9 mouse cellular contexts compared by ENCODE assay signal in genomic region chr10:17575448-17576332, GRCm38 (mm10).
DNase-seq lines count a peak whose midpoint lies in the region; ATAC-seq and TF ChIP-seq lines count a peak whose summit lies in the region.
"Had no signal": no experiment of that assay in that cellular context is flagged by ENCODE, and none has a peak within 500 bp of the region (broad histone marks: within the 10 kb centered on the region; RNA-seq: fewer than 3 reads in every experiment).

No protein-coding gene starts in this region.

- 0 out of 2 replicates have a peak, but pooled peaks have one; percentile 49 for TF ChIP-seq EP300 in ES-Bruce4 (IDR thresholded peaks at IDR 0.05; ENCODE audit: insufficient read depth, low read depth, low read length)
- TF ChIP-seq EP300 in lung, postnatal 0 days (IDR thresholded peaks at IDR 0.05) = peak; percentile 85

- TF ChIP-seq POLR2A in ES-Bruce4 (IDR thresholded peaks at IDR 0.05; ENCODE audit: insufficient read depth, low read length) = no peak

- intact Hi-C loops in heart, postnatal 14 days (cut with DNase I) = no loop called here

- peak overlapping the region; percentile 97 for H3K27ac ChIP-seq in ES-Bruce4 (ENCODE audit: insufficient read depth, low read length)
- H3K27ac ChIP-seq in forebrain, embryonic 14.5 days (ENCODE audit: low read depth, low read length) = peak overlapping the region; percentile 33; the same call in 1 of the 2 replicates
- peak overlapping the region; percentile 71 for H3K27ac ChIP-seq in lung, postnatal 0 days (ENCODE audit: low read length)

- no peak for TF ChIP-seq CTCF in ES-Bruce4 (IDR thresholded peaks at IDR 0.05; ENCODE audit: low read depth, low read length)
- no peak for TF ChIP-seq CTCF in lung, postnatal 0 days (IDR thresholded peaks at IDR 0.05)

- peaks cover 3% of the 10 kb centered on the region; the same call in 1 of the 2 replicates for H3K9me3 ChIP-seq in ES-Bruce4 (replicated peaks; ENCODE audit: control insufficient read depth, insufficient read depth, low read length, poor library complexity, severe bottlenecking)
- H3K9me3 ChIP-seq in forebrain, embryonic 14.5 days (replicated peaks; ENCODE audit: control insufficient read depth, low read length) = no peaks in the 10 kb centered on the region
- H3K9me3 ChIP-seq in lung, postnatal 0 days (ENCODE audit: low read length) = no peaks in the 10 kb centered on the region

- peak; percentile 44; the same call in 1 of the 2 replicates for ATAC-seq in forebrain, embryonic 14.5 days
- peak; percentile 95 for ATAC-seq in lung, postnatal 0 days
- no peak for ATAC-seq in erythroid progenitor cell, adult 5-6 weeks (replicated peaks; ENCODE audit: low FRiP score, poor library complexity, severe bottlenecking)

- no peaks in the 10 kb centered on the region for H3K27me3 ChIP-seq in ES-Bruce4 (ENCODE audit: control insufficient read depth, insufficient read depth, low read length, poor library complexity, severe bottlenecking)
- H3K27me3 ChIP-seq in forebrain, embryonic 14.5 days (replicated peaks; ENCODE audit: control insufficient read depth, insufficient read depth, low read length) = no peaks in the 10 kb centered on the region
- H3K27me3 ChIP-seq in lung, postnatal 0 days (replicated peaks; ENCODE audit: insufficient read depth, low read length) = no peaks in the 10 kb centered on the region

- H3K36me3 ChIP-seq in ES-Bruce4 (ENCODE audit: control insufficient read depth, insufficient read depth, low read length, poor library complexity, severe bottlenecking) = no peaks in the 10 kb centered on the region
- H3K36me3 ChIP-seq in forebrain, embryonic 14.5 days (ENCODE audit: control insufficient read depth, insufficient read depth, low read length) = no peaks in the 10 kb centered on the region
- H3K36me3 ChIP-seq in lung, postnatal 0 days (ENCODE audit: insufficient read depth, low read length) = no peaks in the 10 kb centered on the region

- DNase-seq in heart, adult 9 months (ENCODE audit: low spot score in 2 of 2) = peak; percentile 25 to 34
- no peak for DNase-seq in heart, postnatal 14 days
- DNase-seq in forebrain, embryonic 14.5 days (ENCODE audit: low spot score) = peak; percentile 18
- DNase-seq in lung, postnatal 0 days (ENCODE audit: low spot score) = peak; percentile 91
- DNase-seq in urinary bladder, postnatal 36 days (ENCODE audit: low spot score in 2 of 2) = no peak
- no peak for DNase-seq in right cerebral cortex, adult 18-20 months
- DNase-seq: left cerebral cortex, postnatal 4 days had no signal

- peaks cover 9% of the 10 kb centered on the region for H3K4me1 ChIP-seq in ES-Bruce4 (ENCODE audit: control insufficient read depth, insufficient read depth, low read length)
- peaks cover 7% of the 10 kb centered on the region; the same call in 1 of the 2 replicates for H3K4me1 ChIP-seq in forebrain, embryonic 14.5 days (ENCODE audit: control insufficient read depth, insufficient read depth, low read length)
- H3K4me1 ChIP-seq in lung, postnatal 0 days (ENCODE audit: insufficient read depth, low read depth, low read length) = peaks cover 13% of the 10 kb centered on the region; the same call in 1 of the 2 replicates

- H3K9ac ChIP-seq in ES-Bruce4 (ENCODE audit: low read depth, poor library complexity, severe bottlenecking) = no peak overlapping the region
- no peak overlapping the region for H3K9ac ChIP-seq in forebrain, embryonic 14.5 days (ENCODE audit: low read length)
- no peak overlapping the region for H3K9ac ChIP-seq in lung, postnatal 0 days (replicated peaks; ENCODE audit: low read depth)

- H3K4me3 ChIP-seq in ES-Bruce4 (ENCODE audit: low read depth, low read length) = no peak overlapping the region
- no peak overlapping the region for H3K4me3 ChIP-seq in forebrain, embryonic 14.5 days (ENCODE audit: low read depth, low read length)
- no peak overlapping the region for H3K4me3 ChIP-seq in lung, postnatal 0 days (ENCODE audit: low read depth, low read length)

- 28% methylated on average over 10 of the region's 10 CpGs for WGBS in forebrain, embryonic 14.5 days
- 53% methylated on average over 10 of the region's 10 CpGs for WGBS in lung, postnatal 0 days

- H3K4me2 ChIP-seq in forebrain, embryonic 14.5 days (ENCODE audit: low read length) = no peak overlapping the region
- H3K4me2 ChIP-seq in lung, postnatal 0 days (replicated peaks; ENCODE audit: low read depth, low read length) = no peak overlapping the region

Comparison
In these comparisons a context has a peak if more than half of its experiments do, and no peak if none do; other contexts are left out.
1. DNase-seq: peak in heart, adult 9 months (2 of 2), forebrain, embryonic 14.5 days (single experiment) and lung, postnatal 0 days (single experiment); none in heart, postnatal 14 days (0 of 2), urinary bladder, postnatal 36 days (0 of 2) and right cerebral cortex, adult 18-20 months (single experiment).
2. H3K27ac ChIP-seq: peak in every context shown above with its lines; median percentile 97 in ES-Bruce4; 71 in lung, postnatal 0 days; 33 in forebrain, embryonic 14.5 days.